Mouse (Mus musculus) cerebellum, postnatal 14 days (tissue): ENCODE data around the gene Slc35e3.
"Not testable (repeated sequence)": the region's sequence is repeated elsewhere in the genome, so short reads cannot be mapped to it uniquely, and the experiment has no call there.

Experiments
- DNase-seq, 2 experiments: peaks; one replicate each; pipeline ENCODE4 v3.0.0; 2021; ENCODE audit warnings: mixed read lengths in 2 of 2

Slc35e3 gene

GRCm38 (mm10) chr10:117732184-117732583 lies 14.0 kb downstream of the Slc35e3 start:
- no peak for DNase-seq

GRCm38 (mm10) chr10:117731244-117732101 lies 14.7 kb downstream of the Slc35e3 start:
- peak; percentile 29 to 41 for DNase-seq

DNA sequence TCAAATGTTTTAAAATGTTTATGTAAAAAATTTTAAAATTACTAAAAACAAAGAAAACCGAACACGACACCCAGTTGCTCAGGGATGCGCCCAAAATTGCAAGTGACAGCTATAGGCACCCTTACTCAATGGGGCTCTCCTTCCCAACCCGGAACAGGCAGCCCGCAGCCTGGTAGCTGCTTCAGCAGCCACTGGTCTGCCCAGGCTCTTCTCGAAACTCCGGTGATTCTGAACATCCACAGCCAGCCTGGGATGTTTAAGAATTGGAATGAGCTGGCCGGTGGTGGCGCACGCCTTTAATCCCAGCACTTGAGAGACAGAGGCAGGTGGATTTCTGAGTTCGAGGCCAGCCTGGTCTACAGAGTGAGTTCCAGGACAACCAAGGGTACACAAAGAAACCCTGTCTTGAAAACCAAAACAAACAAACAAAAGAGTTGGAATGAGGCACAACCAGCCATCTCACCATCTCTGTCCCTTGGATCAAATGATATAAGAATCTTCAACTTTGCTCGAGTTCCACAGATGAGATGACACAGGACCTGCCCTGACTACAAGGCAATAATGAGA lies 15.4 kb downstream of the Slc35e3 start:
- no peak for DNase-seq

- DNase-seq: no peak
These were observed 16.0 kb downstream of the Slc35e3 start for GRCm38 (mm10) chr10:117730140-117730539.

GRCm38 (mm10) chr10:117729139-117729814 lies 16.9 kb downstream of the Slc35e3 start:
- DNase-seq: no peak

DNA sequence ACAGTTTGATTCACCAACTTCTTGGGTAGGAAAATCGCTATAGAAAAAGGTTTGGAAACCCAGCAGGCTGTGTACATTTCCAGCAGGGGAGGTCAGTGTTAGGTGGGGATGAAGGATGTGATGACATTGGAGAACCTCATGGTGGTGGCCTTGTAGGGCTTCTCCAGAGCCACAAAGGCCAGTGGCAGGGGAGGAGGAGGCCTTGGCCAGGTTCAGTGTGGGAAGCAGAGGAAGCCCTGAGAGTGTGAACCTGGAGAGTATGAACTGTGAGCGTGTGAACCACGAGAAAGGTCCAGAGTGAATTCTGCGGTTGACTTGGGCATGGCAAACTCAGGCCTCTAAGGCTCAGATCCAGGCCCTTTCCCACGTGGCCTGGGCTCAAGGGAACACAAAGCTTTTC lies 17.6 kb downstream of the Slc35e3 start:
- no peak for DNase-seq

GRCm38 (mm10) chr10:117727518-117728110 lies 18.6 kb downstream of the Slc35e3 start:
- DNase-seq: no peak

- no peak for DNase-seq
These were observed 19.2 kb downstream of the Slc35e3 start for GRCm38 (mm10) chr10:117726888-117727385.

GRCm38 (mm10) chr10:117726350-117726749 lies 19.8 kb downstream of the Slc35e3 start:
- no peak for DNase-seq

- DNase-seq: no peak
These were observed 20.5 kb downstream of the Slc35e3 start for GRCm38 (mm10) chr10:117725671-117726070.

GRCm38 (mm10) chr10:117724804-117725361 lies 21.3 kb downstream of the Slc35e3 start:
- no peak for DNase-seq

DNA sequence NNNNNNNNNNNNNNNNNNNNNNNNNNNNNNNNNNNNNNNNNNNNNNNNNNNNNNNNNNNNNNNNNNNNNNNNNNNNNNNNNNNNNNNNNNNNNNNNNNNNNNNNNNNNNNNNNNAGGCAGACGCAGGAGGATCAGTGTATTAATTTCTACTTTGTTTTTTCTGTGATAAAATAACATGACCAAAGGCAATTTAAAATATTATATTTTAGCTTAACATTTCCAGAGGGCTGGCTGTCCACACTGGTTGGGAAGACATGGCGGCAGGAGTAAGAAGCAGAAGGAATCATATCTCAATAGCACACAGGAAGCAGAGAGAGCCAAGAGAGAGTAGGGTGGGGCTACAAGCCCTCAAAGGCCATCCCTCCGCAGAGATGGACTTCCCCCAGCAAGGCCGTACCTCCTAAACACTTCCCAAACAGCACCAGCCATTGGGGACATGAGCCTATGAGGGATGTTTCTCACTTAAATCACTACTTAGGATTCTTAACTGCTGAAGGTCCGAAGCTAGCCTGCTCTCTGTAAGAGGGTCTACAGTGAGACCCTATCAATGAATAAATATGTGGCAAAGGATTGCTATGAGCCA lies 21.9 kb downstream of the Slc35e3 start:
- no peak for DNase-seq

DNA sequence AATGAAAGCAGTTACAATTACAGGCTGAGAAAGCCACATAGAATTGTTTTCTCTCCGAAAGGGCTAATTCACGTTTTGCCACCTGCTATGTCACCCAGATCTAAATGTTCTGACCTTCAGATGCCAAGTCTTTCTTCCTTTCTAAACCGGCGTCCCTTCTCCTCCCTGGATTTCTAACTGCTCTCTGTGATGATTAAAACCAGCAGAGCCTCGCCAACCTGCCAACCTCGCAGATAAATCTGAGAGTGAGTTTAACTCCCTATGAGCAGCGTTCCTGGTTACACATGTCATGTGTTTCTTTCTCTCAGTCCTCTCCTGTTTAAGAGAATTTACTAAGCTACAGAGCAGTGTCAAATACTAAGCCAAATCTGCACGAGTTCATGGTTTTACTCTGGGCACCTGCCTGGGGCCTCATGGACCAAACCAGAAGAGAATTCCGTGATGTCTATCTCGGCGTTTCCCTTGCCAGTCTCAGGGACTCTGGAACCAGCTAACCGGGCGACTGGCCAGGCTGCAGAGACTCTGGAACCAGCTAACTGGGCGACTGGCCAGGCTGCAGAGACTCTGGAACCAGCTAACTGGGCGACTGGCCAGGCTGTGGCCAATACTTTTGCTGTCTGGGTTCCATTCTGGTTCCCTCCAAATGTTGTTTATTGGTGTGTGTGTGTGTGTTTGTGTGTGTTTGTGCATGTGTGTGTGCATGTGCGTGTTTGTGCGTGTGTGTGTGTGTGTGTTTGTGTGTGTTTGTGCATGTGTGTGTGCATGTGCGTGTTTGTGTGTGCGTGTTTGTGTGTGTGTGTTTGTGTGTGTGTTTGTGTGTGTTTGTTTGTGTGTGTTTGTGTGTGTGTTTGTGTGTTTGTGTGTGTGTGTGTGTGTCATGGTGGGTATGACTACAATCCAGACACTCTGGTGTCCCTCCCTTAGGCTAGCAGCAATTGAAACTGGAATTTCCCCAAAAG lies 27.7 kb downstream of the Slc35e3 start:
- peak; percentile 28 to 66 for DNase-seq

GRCm38 (mm10) chr10:117717583-117717982 lies 28.6 kb downstream of the Slc35e3 start:
- no peak for DNase-seq

- DNase-seq: no peak
These were observed 29.5 kb downstream of the Slc35e3 start for GRCm38 (mm10) chr10:117716686-117717085.

DNA sequence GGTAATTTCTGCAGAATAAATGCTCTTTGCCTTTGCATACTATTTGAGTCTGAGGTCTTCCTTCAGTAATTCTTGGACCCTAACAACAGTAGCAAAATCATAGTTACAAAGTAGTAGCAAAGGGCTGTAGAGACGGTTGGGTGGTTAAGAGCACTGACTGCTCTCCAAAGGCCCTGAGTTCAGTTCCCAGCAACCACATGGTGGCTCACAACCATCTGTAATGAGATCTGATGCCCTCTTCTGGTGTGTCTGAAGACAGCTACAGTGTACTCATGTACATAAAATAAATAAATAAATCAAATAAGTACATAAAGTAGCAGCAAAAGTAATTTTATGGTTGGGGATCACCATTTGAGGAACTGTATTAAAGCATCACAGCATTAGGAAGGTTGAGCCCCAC lies 30.5 kb downstream of the Slc35e3 start:
- not testable (repeated sequence) for DNase-seq

DNA sequence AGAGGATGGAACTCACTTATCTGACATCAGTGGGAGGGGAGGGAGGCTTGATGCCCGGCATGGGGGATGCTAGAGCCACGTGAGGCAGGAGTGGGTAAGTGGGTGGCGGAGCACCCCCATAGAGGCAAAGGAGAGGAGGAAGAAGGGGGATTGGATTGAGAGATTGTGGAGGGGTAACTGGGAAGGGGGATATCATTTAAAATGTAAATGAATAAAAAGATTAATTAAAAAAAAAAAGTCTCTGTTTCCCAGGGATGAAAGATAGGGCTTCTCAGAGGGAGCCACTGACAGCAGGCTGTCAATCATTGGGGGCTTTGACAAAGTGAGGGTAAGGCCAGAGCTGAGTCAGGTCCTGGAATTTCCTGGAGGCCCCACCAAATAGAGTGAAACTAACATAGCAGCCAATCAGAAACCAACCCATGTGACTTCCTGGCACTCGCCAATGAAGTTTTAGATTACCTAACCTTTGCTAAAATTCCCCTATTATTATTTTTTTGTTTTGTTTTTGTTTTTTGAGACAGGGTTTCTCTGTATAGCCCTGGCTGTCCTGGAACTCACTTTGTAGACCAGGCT lies 31.2 kb downstream of the Slc35e3 start:
- DNase-seq: no peak

DNA sequence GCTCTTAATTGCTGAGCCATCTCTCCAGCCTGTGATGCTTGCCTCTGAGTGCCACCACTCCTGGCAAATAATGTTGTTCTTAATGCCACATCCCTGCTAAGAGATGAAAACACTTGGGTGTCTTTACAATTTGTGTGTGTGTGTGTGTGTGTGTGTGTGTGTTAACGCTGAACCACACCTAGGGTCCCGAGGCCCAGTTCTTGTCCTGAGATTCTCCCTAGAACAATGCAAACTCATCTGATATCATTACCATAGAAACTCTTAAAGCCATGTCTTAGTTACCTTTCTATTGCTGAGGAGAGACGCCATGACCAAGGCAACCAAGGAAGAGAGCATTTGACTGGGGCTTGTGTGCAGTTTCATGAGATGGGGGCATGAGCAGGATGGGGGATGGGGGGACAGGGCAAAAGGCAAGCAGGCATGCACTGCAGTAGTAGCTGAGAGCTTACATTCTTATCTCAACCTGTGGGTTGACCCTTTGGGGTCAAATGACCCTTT lies 32.1 kb downstream of the Slc35e3 start:
- no peak for DNase-seq

- no peak for DNase-seq
These were observed 32.7 kb downstream of the Slc35e3 start for GRCm38 (mm10) chr10:117713466-117713865.

DNA sequence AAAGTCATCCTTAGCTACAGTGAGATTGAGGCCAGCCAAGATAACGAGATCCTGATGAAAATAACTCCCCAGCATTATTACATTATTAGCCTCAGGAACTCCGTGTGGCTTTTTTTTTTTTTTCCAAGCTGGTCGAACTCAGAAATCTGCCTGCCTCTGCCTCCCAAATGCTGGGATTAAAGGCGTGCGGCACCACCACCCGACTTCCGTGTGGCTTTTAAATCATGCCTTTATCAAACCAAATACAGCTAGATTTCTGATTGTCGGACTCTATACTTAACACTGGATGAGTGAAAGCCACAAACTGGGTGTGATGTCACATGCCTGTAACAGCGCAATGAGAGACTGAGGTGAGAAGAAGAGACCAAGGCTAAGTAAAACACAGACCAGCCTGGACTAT lies 33.3 kb downstream of the Slc35e3 start:
- DNase-seq: no peak
